Mouse (Mus musculus) myocyte (in vitro differentiated cells): ENCODE results near the gene Dglucy.

ENCODE experiments used
- E2F4 ChIP-seq: IDR thresholded peaks from one replicate; pipeline ENCODE4 v1.6.1; 2011; ENCODE audit warnings: mild to moderate bottlenecking, control low read depth, moderate library complexity; ENCODE audit not compliant: insufficient read depth
- MAX ChIP-seq: IDR thresholded peaks from one replicate; pipeline ENCODE4 v1.6.1; 2011; ENCODE audit warnings: low read depth, mild to moderate bottlenecking, control low read depth
- POLR2A ChIP-seq: IDR thresholded peaks from one replicate; pipeline ENCODE4 v1.6.1; 2011; ENCODE audit warnings: low read depth, mild to moderate bottlenecking, control low read depth, moderate library complexity; ENCODE audit not compliant: insufficient read length
- REST ChIP-seq: IDR thresholded peaks from one replicate; pipeline ENCODE4 v1.6.1; 2011; ENCODE audit warnings: mild to moderate bottlenecking, control low read depth, moderate library complexity; ENCODE audit not compliant: insufficient read depth, insufficient read length
- TCF12 ChIP-seq: IDR thresholded peaks from one replicate; pipeline ENCODE4 v1.6.1; 2011; ENCODE audit warnings: mild to moderate bottlenecking, control low read depth; ENCODE audit not compliant: poor library complexity, insufficient read depth, severe bottlenecking
- USF1 ChIP-seq: IDR thresholded peaks from one replicate; pipeline ENCODE4 v1.6.1; 2011; ENCODE audit warnings: low read depth, mild to moderate bottlenecking, control low read depth, moderate library complexity

GRCm38 (mm10) chr12:100877936-100878335 is 99.1 kb downstream of the Dglucy start:
- TF ChIP-seq POLR2A = no peak
- no peak for TF ChIP-seq TCF12
- TF ChIP-seq REST = no peak
- no peak for TF ChIP-seq USF1
- no peak for TF ChIP-seq MAX
- no peak for TF ChIP-seq E2F4
